Mouse (Mus musculus): ENCODE measurements around the gene Crybg2.

- TF ChIP-seq EP300 (optimal IDR thresholded peaks at IDR 0.05) (no peak), CTCF (IDR thresholded peaks at IDR 0.05; ENCODE audit: low read depth) (peak; percentile 98)
Measured at GRCm38 (mm10) chr4:134035953-134036352, 24.7 kb upstream of the Crybg2 start.

Data from stomach, postnatal 0 days (tissue).